Mouse (Mus musculus): ENCODE results near the gene Rnf208.

The Rnf208 gene

DNA sequence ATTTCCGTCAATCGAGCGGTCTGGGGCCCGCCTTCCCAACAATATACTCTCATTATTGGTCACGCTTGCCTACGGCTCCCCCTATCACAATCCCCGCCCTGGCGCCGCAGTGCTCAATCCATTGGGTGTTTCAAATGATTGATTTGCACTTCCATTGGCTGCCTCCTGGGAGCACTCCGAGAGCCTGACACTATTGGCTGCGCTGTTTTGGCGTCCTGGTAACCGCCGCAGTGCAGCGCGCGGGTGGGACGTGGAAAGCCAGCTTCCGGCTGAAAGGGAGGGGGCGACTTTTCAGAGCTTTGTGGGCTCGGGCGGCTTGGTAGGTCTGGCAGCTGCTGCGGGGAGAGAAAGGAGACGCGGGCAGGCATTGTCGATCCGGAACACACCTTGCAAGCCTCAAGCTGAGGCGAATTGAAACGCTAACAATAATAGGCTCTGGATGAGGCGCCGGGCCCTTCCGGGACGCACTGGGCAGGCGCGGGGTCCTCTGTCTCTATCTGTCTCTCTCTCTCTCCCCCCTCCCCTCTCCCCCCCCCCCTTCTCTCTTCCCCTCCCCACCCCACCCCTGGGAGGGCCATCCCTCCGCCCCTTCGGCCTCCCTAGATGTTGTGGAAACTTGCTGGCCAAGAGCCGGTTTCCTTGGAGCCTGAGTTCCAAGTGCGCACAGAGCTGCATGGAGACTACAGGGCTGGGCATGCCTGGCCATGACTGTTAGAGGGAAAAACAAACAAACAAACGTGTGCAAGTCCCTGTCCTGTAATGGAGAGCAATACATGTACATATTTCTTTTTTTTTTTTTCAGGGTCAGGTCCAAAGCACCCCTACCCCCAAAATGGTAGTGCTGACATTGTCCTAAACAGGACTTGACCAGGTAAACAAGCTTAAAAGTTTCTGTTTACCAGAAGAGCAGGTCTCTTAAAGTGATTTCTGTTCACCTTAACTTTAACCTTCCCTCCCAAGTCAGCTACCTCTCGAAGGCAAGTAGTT, 17.0 kb upstream of the Rnf208 start:
- peak; percentile 98 to 100 for DNase-seq

DNA sequence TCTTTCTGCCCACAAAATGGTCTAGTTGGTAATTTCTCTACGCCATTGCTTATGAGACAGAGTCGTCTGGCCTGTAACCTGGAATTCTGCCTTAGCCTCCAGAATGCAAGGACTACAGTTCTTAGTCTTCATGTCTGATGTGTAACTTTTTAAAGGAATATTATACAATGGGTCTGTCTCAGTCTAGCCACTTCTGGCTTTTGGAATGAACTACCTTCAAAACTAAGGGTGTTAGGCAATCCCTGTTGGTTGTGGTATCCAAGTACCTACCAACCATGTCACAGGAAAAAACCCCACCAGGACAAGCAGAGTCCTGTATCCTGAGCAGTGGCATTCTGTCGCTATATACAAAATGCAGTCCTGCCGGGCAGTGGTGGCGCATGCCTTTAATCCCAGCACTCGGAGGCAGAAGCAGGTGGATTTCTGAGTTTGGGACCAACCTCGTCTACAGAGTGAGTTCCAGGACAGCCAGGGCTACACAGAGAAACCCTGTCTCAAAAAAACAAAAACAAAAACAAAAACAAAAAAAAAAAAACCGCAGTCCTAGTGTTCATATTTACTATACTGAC, 16.2 kb upstream of the Rnf208 start:
- no peak for DNase-seq

DNA sequence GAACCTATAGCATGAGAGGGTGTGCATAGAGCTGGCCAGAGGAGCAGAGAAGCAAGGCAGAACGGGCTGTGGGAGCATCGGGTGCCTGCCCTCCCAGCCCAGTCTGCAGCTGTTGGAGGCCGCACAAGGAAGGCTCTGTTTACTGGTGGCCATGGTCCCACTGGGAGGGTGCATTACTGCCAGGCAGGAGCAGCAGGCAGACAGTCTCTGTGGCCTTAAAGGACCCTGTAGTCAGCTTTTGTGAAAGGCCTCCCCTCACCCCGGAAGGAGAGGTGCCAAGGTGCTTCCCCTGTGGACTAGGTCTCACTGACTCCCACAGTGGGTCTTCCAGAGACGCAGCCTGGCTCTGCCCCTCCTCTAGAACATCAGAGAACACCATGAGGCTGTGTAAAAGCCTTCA, 15.2 kb upstream of the Rnf208 start:
- DNase-seq, result peak in 1 of 2 experiments; percentile 43

DNA sequence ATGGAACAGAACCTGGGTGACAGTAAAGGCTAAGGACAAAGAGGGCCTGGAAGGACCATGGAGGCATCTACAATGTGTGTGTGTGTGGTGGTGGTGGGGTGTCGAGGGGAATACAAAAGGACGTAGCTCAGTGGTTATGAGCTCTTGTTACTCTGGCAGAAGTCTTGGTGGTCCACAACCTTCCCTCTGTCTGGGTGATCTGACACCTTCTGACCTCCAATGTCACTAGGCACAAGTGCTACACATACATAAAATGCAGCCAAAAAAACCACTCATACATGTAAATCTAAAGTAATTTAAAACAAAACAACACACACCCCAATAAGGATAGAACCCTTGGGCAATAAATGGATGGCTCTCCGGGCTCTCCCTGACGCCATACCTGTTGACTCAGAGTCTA, 14.6 kb upstream of the Rnf208 start:
- no peak for DNase-seq

DNA sequence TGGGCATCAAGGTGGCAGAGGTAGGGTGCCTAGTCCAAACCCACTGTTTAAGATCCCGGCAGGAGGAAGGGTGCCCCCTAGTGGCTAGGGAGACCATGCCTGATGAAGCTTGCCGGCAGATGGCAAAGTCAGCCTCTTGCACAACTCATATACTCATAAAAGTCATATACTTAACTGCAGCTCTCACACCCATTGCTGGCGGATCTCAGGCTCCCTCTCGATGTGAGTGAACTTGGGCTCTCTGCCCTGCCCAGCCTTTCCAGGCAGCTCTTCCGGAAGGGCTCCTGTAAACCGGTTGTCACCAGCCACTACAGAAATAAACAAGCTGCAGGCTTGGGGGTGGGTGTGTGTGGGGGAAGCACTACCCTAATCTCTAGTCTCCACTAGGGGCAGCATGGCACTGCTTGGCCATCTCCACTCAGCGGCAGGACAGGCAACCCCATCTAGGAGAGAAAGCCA, 13.6 kb upstream of the Rnf208 start:
- DNase-seq, result peak; percentile 93 to 95

DNA sequence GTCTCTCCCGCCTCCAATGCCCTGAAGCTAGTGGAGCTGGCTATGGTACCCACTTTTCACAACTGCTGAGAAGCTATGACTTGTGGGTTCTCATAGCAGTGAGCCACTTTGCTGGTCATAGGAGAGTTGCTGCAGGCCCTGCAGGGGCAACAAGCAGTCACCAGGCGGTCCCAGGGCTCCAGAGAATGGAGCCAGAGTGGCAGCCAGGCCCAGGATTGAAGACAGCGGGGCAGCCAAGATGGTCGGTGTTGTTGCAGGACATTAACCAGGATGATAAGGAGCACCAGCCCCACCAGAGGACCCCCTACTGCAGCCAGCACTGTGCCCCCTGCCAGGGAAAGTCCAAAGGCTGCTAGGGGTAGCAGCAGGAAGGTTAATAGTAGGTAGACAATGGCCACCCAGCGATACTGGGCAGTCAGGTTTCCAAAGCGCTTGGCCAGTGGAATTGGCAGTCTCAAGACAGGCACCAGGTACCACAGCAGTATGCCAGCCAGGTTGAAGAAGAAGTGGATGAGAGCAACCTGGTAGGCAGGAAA, 13.0 kb upstream of the Rnf208 start:
- DNase-seq, result no peak

DNA sequence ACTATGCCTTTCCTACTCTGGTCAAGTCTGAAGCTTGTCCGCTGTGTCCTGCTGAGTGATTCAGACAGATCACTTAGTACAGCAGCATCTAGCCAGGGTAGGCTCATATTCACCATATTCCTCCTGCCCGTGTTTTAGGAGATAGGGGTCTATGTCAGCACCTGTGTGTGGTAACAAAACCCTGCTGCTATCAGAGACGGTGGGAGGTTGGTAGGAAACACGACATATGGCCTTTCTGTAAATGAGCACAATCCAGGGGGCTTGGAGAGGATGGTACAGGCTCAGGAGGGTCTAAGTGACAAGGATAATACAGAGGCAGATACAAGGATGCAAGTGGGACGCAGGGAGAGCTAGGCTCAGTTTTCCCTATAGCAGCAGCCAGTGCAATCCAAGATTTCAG, 12.5 kb upstream of the Rnf208 start:
- no peak for DNase-seq

DNA sequence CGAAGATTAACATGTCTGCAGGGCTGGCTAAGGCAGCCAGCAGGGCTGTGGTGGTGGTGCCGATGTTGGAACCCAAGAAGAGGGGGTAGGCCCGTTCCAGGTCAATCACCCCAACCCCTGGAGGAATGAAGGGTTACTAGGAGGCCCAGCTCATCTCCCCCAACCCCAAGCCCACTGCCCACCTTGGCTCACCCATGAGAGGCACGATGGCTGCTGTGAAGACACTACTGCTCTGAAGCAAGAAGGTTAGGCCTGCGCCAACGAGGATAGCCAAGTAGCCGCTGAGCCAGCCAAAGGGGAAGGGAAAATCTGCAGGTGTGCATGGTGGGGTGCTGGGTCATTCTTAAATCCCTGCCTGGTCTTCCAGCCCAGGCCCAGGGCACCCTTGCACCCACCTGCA, 11.5 kb upstream of the Rnf208 start:
- peak in 1 of 2 experiments; percentile 34 for DNase-seq

DNA sequence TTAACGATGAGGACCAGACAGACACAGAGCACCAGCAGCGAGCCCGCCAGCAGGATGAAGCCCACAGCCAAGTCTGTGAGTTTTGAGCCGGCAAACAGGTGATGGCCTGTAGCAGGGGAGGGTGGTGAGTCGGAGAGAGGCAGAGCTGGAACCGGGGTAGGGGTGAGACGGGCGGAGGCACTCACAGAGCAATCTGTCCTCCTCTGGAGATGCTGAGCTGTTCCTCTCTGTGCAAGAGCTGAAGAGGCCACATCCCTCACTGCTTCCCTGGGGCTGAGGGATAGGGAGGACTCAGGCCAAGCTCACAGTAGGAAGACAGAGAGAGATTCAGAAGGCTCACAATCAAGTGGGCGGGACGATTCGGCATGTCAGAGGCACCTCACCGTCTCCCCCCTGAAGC, 11.0 kb upstream of the Rnf208 start:
- DNase-seq, result peak in 1 of 2 experiments; percentile 29

DNA sequence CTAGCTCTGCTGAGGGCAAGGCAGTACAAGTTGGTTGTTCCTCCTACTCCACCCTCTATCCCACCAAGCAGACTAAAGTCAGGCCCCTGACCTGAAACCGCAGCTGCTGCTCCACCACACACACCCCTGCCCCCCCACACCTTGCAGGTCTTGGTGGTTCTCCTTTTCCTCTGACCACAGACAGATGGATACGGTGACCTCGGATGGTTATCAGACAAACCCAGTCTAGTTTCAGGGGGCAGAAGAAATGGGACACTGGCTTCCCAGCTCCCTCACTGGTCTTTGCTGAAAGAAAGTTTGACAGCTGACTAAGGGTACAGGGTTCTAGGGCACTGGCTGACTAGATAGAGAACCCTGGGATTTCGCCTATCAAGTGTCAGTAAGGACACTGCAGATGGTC, 8.6 kb upstream of the Rnf208 start:
- DNase-seq, result peak in 1 of 2 experiments; percentile 40

DNA sequence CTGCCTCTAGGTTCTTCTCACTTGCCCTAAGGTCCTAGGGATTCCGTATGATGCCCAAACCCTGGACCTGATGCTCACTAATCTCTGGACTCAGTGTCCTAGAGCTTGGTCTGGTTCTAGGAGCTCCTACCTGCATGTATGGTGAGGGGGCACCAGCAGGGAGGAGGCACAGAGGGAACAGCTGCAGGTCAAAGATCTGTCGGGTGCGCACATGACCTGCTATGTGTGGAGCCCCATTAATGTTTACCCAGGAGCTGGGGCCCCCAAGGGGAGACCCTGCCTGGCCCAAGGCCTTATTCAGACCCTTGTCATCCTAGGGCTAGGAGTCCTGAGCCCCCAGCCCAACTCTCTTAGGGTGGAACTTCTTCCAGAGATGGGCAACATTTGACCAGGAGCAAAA, 8.0 kb upstream of the Rnf208 start, which contains the start of gene Slc34a3:
Slc34a3 (minus strand) TSS at position 315 of the 400 bp plus-strand sequence.
- peak; percentile 61 to 81 for DNase-seq

DNA sequence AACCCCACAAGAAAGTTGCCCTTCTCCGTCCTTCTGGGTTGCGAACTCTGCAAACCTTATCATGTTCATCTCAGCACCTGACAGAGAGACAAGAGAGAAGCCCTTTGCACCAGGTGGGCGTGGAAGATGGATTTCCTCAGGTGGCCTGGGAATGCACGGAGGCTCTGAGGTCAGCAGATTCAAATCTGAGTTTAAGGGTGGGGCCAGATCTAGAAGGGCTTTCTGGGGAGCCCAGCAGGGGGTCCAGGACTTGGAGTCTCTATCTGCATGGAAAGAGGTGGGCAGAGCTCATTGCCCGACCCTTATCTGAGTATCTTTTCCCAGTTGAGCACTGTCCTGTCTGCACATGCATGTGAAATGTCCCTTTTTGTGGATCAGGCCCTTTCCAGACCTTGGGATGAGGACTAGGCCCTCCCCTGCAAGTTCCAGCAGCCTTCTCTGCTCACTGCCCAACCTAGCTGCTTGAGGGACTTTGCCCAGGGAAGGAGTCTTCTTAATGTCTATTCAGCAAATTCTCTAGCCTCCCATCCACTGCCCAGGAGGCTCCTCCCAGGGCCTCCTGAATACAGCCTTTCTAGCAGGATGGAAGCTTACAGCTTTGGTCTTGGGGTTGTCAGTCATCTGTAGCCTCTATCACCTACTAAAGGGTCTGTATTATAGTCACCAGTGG, 7.4 kb upstream of the Rnf208 start:
- peak; percentile 56 to 85 for DNase-seq

DNA sequence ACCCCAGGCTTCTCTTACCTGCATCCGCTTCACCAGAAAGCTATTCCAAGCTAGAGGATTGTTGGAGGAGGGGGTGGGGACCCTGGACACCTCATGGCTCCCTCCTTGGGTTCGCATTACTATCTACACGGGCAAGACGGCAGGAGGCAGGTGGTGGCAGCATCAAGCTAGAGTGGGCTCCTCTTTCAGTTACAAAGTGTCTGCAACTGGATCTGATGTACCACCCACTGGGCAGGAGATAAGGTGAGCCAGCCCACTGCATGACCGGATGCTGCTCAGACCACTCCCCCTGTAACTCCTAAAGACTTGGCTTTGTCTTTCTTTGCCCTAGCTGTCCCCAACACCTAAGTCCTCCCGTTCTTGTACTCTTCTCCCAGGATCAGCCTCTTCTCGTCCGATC, 5.4 kb upstream of the Rnf208 start, which contains the start of gene Rnf224:
Rnf224 (minus strand) TSS at position 174 of the 400 bp plus-strand sequence.
- DNase-seq, result peak in 1 of 2 experiments; percentile 29

DNA sequence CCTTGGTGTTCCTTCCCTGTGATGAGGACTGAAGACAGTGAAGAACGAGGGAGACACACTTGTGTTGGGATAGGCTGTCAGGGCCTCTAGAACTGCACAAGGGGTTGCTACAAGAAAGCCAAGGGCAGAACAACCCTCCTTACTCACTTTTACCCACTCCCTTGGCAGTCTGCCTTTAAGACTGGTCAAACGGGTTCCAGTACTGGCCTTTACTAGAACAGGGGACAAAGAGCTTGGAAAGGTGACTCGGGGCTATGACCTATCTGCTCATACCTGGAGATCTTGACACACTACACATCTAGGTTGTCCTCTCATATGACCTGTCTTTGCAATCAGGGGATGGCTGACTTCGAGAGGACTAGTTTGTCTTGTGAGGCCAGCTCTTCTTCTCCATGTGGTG, 4.5 kb upstream of the Rnf208 start:
- DNase-seq, result peak; percentile 75 to 80

DNA sequence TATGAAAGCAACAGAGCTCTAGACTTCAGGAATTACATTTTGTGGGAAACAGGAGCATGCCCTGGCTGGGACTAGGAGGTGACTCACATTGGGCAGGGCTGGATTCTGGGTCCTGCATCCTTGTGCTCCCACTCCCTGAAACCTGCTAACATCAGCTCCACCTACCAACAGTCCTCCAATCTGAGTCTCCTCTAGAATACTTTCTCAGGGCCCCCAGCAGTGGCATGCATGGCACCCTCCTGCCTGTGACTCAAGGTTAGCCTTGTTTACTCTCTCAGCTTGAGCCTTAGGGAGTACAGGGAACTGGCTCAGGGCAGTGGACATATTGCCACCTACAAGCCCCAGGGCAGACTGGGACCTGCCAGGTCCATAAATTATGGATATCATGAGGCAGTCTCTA, 3.9 kb upstream of the Rnf208 start:
- DNase-seq, result peak in 1 of 2 experiments; percentile 41

DNA sequence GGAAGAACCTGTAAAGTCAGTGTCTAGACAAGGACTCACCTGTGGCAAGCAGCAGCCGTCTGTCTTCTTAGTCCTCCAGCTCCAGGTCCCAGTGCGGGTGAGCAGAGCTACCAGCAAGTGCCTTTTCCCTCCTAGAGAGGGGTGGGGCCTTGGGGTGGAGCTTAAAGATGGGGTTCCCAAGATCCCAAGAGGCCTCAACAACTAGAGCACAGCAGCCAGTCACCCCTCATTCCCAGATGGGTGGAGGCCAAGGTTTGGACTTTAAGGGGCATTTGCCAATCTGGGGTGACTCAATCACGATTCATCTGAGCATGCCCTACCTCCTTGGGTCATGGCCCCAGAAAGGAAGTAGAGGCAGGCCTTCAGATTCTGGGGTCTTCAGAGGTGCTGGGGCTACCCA, 2.3 kb upstream of the Rnf208 start:
- peak in 1 of 2 experiments; percentile 27 for DNase-seq

DNA sequence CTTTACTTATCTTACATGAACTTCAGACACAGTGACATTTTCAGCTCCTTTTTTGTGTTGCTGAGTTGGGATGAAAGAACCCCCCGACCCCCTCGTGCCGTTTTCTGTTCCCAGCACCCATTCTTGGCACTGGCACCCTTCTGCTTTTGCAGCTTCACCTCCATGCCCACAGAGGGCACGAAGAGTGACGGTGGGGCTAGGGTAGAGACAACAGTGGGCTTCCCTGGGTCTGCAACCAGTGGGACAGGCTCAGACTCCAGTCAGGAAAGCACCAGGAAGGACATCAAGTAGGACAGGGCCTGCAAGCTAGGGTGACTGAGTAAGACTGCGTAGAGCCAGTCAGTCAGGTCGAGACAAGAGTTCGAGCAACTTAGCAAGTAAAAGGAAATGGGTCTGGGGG, 1.7 kb upstream of the Rnf208 start:
- no peak for DNase-seq

DNA sequence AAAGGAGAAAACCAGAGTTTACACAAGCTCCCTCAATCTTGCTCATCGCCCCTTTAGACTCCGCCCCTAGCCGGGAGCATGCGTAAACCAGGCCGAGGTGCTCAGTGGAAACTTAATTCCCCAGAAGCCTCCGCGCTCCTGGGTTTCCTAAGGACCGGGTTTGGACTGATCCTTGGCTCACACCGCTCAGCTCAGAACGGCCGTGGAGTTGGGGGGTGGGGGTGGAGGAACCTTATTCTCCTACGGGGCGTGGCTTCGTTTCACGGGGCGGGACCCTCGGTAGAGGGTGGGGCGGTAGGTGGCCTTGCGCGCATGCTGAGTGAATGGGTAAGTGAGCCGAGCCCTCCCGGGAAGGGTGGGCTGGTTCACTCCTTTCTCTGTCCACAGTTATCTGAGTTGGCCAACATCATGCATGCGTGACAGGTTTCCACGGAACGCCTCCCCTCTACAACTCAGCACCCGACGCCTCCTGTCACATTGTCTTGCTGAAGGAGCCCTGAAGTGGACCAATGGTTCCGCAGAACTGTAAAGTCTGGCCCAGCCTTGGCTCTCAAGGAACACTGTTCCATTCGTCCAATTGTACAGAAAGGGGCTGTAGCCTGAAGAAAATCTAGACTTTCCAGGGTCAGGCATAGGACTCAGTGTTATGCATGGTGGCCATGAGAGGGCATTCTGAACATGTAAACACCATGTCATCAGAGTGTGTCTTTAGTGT, 1.2 kb upstream of the Rnf208 start:
- DNase-seq, result peak; percentile 88 to 95

DNA sequence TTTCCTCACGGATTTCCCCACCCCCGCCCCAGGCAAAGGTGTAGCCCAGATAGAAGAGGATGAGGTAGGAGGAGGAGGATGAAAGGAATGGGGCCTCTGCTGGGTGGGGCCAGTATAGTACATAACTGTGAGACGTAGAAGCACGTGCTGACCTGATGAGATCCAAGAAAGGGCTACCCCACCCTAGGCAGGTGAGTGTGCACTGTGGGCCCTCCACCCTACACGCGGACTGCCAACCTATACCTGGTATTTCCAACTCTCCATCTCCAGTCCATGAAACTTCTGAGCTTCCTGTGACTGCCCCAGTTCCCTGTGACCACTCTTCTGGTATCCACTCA, 648 bp upstream of the Rnf208 start:
- DNase-seq, result peak in 1 of 2 experiments; percentile 34

DNA sequence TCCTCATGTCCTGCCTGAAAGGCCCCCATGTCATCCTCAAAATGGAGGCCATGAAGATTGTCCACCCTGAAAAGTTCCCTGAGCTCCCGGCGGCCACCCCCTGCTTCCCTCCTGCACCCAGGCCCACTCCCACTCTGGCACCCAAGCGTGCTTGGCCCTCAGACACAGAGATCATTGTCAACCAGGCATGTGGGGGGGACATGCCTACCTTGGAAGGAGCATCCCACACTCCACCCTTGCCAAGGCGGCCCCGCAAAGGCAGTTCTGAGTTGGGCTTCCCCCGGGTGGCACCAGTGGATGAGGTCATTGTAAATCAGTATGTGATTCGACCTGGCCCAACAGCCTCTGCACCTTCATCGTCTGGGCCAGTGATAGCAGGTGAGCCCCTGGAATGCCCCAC, 1.3 kb downstream of the Rnf208 start:
- no peak for DNase-seq

DNA sequence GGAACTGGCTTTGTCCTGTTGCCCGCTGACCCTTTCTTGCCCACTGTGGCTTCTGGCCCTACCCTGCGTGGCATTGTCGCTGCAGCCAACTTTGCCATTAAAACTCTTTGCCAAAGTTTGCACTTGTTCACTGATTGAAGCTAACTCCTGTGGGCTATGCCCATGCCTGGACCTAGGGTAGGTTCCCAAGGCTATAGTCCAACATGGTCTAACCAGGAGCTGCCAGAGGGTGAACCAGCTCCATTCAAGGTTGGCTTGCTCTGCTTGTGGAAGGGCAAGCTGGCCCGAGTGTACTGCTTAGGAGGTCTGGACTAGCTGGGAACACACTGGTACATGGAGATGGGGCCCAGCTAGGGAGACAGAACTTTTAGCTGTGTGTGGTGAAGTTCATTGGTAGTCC, 2.1 kb downstream of the Rnf208 start:
- DNase-seq, result no peak

Measured in kidney, postnatal 25 days (tissue).